Mouse (Mus musculus) liver, adult 2 months (tissue): ENCODE results near the gene Stk10.

Experiments used
- CTCF ChIP-seq: fragments of 200-500 bp; IDR thresholded peaks from 2 replicates; pipeline ENCODE4 v1.5.1; 2011; ENCODE audit warnings: low read depth, low read length, control low read depth
- POLR2A ChIP-seq: fragments of 200-500 bp; IDR thresholded peaks from 2 replicates; pipeline ENCODE4 v1.6.1; 2011; ENCODE audit warnings: low read length, control low read depth; ENCODE audit not compliant: insufficient read depth; ENCODE audit errors: extremely low read depth

DNA sequence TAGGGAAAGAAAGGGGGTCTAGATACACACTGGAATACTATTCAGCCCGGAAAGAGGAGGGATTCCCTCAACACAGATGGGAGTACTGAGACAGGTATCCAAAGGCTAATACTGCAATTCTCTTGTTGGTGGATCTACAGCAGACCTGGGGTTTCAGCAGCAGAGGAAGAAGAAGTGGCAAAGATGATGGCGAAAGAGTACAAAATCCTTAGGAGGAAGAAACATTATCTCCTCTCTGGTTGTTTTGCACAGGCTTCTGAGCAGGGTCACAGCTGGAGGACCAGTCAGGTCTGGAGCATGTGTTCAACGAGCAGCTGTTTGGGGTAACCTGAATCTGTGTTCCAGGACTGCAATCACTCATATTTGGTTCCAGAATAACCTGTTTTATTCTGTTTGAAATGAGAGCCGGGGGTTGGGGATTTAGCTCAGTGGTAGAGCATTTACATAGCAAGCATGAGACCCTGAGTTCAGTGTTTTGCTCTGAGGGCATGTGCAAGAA is 96.7 kb downstream of the Stk10 start:
- no peak for TF ChIP-seq CTCF
- no peak for TF ChIP-seq POLR2A
